Comparison of ENCODE assay signal across 8 mouse cellular contexts in the genomic region with DNA sequence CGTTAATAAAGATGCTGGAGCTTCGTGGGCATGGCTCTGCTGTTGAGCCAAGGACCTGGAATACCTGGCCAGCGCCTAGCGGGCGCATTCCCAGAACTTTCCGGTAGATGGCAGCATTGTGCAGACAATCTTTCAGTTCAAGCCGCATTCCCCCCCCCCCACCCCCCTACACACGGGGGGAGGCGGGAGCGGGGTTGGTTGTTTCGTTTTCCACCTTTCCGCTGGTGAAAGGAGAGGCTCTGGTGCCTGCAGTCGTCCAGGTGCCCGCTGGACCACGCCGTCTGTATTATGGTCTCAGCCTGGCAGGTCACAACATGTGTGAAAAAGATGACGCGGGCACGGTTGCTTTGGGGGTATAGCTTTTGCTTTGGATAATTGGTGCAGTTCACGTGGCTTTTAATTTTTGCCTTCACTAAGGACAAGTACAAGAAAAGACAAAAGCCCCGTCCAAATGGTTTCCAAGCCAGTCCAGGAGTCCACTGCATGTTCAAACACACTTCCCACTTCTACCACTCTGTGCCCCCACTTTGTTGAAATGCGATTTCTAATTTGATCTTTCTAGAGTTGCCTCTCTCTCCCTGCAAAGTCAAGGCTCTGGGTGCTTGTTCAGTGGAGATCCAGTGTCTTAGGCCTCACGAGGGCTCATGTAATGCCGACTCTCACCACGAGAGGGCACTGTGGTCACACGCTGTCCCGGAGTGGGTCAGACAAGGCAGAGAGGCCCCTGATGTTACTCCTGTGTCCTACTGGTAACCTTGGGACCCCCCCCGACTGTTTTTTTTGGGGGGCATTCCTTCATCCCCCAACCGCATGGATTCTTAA. TPM values are rescaled to one million over a fixed set of nuclear protein-coding genes. Genes with fewer than 3 reads are reported as not detected.
A peak's percentile ranks its signal among the peaks of the same experiment; 100 is the strongest.
DNase-seq lines count a peak whose midpoint lies in the region; ATAC-seq and TF ChIP-seq lines count a peak whose summit lies in the region.

No protein-coding gene starts in this region.

- peak overlapping the region; percentile 53 for H3K9ac ChIP-seq in forebrain, postnatal 0 days
- H3K9ac ChIP-seq in neural tube, embryonic 15.5 days (replicated peaks), result peak overlapping the region; percentile 39

- peak; percentile 85 for DNase-seq in MEL-GATA-1-ER (ENCODE audit: extremely low read depth, low read depth)
- peak; percentile 82 to 91 for DNase-seq in cerebellum, adult 2 months
- DNase-seq in forebrain, postnatal 0 days, result peak; percentile 97
- peak; percentile 98 for DNase-seq in heart, postnatal 4 days
- DNase-seq in layer of hippocampus, adult 2 months (ENCODE audit: low spot score in 2 of 2), result peak; percentile 91 to 97
- peak; percentile 96 for DNase-seq in lung, adult 2 months
- peak; percentile 98 for DNase-seq in testis, postnatal 10 days (ENCODE audit: low spot score)

- H3K4me3 ChIP-seq in cerebellum, adult 2 months (replicated peaks; ENCODE audit: insufficient read depth, low read depth, low read length), result peak overlapping the region; percentile 87
- H3K4me3 ChIP-seq in forebrain, postnatal 0 days (ENCODE audit: low read depth, low read length), result peak overlapping the region; percentile 51
- peak overlapping the region; percentile 75 for H3K4me3 ChIP-seq in layer of hippocampus, adult 2 months
- peak overlapping the region; percentile 66 for H3K4me3 ChIP-seq in lung, adult 2 months (replicated peaks; ENCODE audit: extremely low read depth, low read depth, low read length)
- H3K4me3 ChIP-seq in neural tube, embryonic 15.5 days (replicated peaks), result peak overlapping the region; percentile 46

- H3K4me1 ChIP-seq in cerebellum, adult 2 months (ENCODE audit: control insufficient read depth, insufficient read depth, low read length), result no peaks in the 10 kb centered on the region
- no peaks in the 10 kb centered on the region for H3K4me1 ChIP-seq in forebrain, postnatal 0 days (ENCODE audit: insufficient read depth)
- no peaks in the 10 kb centered on the region for H3K4me1 ChIP-seq in lung, adult 2 months (ENCODE audit: control insufficient read depth, insufficient read depth, low read length)
- peaks cover 6% of the 10 kb centered on the region; the same call in 1 of the 2 replicates for H3K4me1 ChIP-seq in neural tube, embryonic 15.5 days

- ATAC-seq in forebrain, postnatal 0 days, result peak; percentile 94
- ATAC-seq in neural tube, embryonic 15.5 days (ENCODE audit: low FRiP score), result peak; percentile 95

- H3K4me2 ChIP-seq in forebrain, postnatal 0 days (ENCODE audit: low read depth), result peak overlapping the region; percentile 53
- H3K4me2 ChIP-seq in neural tube, embryonic 15.5 days, result peak overlapping the region; percentile 56

- peak; percentile 98 for TF ChIP-seq CTCF in cerebellum, adult 2 months (IDR thresholded peaks at IDR 0.05; ENCODE audit: borderline replicate concordance, insufficient read depth, low read depth, low read length)
- TF ChIP-seq CTCF in forebrain, postnatal 0 days (IDR thresholded peaks at IDR 0.05; ENCODE audit: low read depth), result peak; percentile 99
- peak; percentile 81 for TF ChIP-seq CTCF in layer of hippocampus, adult 2 months (conservative IDR thresholded peaks at IDR 0.05)
- peak; percentile 99 for TF ChIP-seq CTCF in lung, adult 2 months (IDR thresholded peaks at IDR 0.05; ENCODE audit: insufficient read depth, low read length)

- H3K27me3 ChIP-seq in cerebellum, adult 2 months (ENCODE audit: control insufficient read depth, insufficient read depth, low read length), result no peaks in the 10 kb centered on the region
- no peaks in the 10 kb centered on the region for H3K27me3 ChIP-seq in forebrain, postnatal 0 days (ENCODE audit: insufficient read depth, low read length)
- H3K27me3 ChIP-seq in neural tube, embryonic 15.5 days (replicated peaks), result no peaks in the 10 kb centered on the region

- H3K9me3 ChIP-seq in forebrain, postnatal 0 days (ENCODE audit: low read length), result no peaks in the 10 kb centered on the region
- H3K9me3 ChIP-seq in neural tube, embryonic 15.5 days (replicated peaks), result no peaks in the 10 kb centered on the region

- under 1% methylated on average over 29 of the region's 29 CpGs for WGBS in cerebellum, adult 2 months
- under 1% methylated on average over 27 of the region's 29 CpGs for WGBS in forebrain, postnatal 0 days
- under 1% methylated on average over 29 of the region's 29 CpGs for WGBS in lung, adult 2 months
- 1% methylated on average over 29 of the region's 29 CpGs for WGBS in neural tube, embryonic 15.5 days

- no peak overlapping the region for H3K27ac ChIP-seq in cerebellum, adult 2 months (ENCODE audit: insufficient read depth, low read length)
- H3K27ac ChIP-seq in forebrain, postnatal 0 days (ENCODE audit: low read depth, low read length), result peak overlapping the region; percentile 60
- H3K27ac ChIP-seq in layer of hippocampus, adult 2 months, result peak overlapping the region; percentile 81
- H3K27ac ChIP-seq in neural tube, embryonic 15.5 days (replicated peaks), result peak overlapping the region; percentile 76

- H3K36me3 ChIP-seq in forebrain, postnatal 0 days (ENCODE audit: insufficient read depth), result no peaks in the 10 kb centered on the region
- no peaks in the 10 kb centered on the region for H3K36me3 ChIP-seq in neural tube, embryonic 15.5 days

- no peak for TF ChIP-seq POLR2A in cerebellum, adult 2 months (IDR thresholded peaks at IDR 0.05; ENCODE audit: borderline replicate concordance, insufficient read depth, low read length)
- no peak for TF ChIP-seq POLR2A in lung, adult 2 months (IDR thresholded peaks at IDR 0.05; ENCODE audit: borderline replicate concordance, extremely low read depth, low read depth, low read length)

RNA-seq across cellular contexts. Expression of gene Igfbp7, which starts 52.3 kb away (rescaled TPM):
- 82.5 and 96.5 TPM in 2 replicates for polyA plus RNA-seq in cerebellum, adult 2 months (2012; rRNA removed)
- total RNA-seq in forebrain, postnatal 0 days (2014; rRNA removed), result 39.8 and 44.3 TPM in 2 replicates
- polyA plus RNA-seq in forebrain, postnatal 0 days (2015; fragmentation: Nextera tagmentation; extraction: Ambion mirVana), result 88.3 and 97.2 TPM in 2 replicates
- 100 to 1,000 TPM; 210 to 250 TPM for total RNA-seq in heart, postnatal 4 days (2021)
- total RNA-seq in layer of hippocampus, adult 2 months (2021), result 10 to 100 TPM; 22.4 to 26.5 TPM
- polyA plus RNA-seq in lung, adult 2 months (2012; rRNA removed), result 2,523 and 4,787 TPM in 2 replicates
- polyA plus RNA-seq in neural tube, embryonic 15.5 days (2015; fragmentation: Nextera tagmentation; extraction: Ambion mirVana), result 64.4 and 64.8 TPM in 2 replicates

Comparison
In these comparisons a context has a peak if more than half of its experiments do, and no peak if none do; other contexts are left out.
1. RNA of gene Igfbp7, which starts 52.3 kb away (polyA plus RNA-seq): 2,523 to 4,787 TPM in lung, adult 2 months; 88.3 to 97.2 TPM in forebrain, postnatal 0 days, 82.5 to 96.5 TPM in cerebellum, adult 2 months and 64.4 to 64.8 TPM in neural tube, embryonic 15.5 days; every median in the first group is over 10 times any median in the second.
2. Peak in every context shown above with its lines, with median percentiles within 50 percentile points of each other: DNase-seq, H3K4me3 ChIP-seq and CTCF ChIP-seq.